Mouse (Mus musculus): ENCODE results near the gene Ppard. TPM values are rescaled to one million over a fixed set of nuclear protein-coding genes. Genes with fewer than 3 reads are reported as not detected.

The Ppard gene
- polyA plus RNA-seq, 1 experiment from 2014 or later = 0.77 TPM

DNA sequence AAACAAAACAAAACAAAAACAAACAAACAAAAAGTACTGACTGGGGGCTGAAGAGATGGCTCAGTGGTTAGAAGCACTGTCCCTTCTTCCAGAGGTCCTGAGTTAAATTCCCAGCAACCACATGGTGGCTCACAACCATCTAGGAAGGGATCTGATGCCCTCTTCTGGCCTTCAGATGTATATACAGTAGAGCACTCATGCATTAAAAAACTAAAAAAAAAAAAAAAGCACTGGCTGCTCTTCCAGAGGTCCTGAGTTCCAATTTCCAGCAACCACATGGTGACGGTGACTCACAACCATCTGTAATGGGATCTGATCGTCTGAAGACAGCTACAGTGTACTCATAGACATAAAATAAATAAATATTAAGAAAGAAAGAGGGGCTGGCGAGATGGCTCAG, 78.3 kb downstream of the Ppard start:
- Histone ChIP-seq H3K36me3 (ENCODE audit: control insufficient read depth, insufficient read depth) (no peaks in the 10 kb centered on the region), H3K27me3 (ENCODE audit: control insufficient read depth, insufficient read depth, low read depth, low read length) (no peaks in the 10 kb centered on the region), H3K4me2 (ENCODE audit: low read depth, low read length) (no peak overlapping the region), H3K9ac (ENCODE audit: low read depth, low read length) (no peak overlapping the region), H3K4me1 (ENCODE audit: control insufficient read depth, low read depth, low read length) (peaks cover 24% of the 10 kb centered on the region), H3K9me3 (replicated peaks; ENCODE audit: control insufficient read depth, low read length) (no peaks in the 10 kb centered on the region), H3K4me3 (ENCODE audit: low read depth, low read length) (no peak overlapping the region), H3K27ac (ENCODE audit: low read length) (no peak overlapping the region)
- 64% methylated on average over 3 of the region's 3 CpGs for whole genome bisulfite sequencing (ENCODE audit: insufficient replicate concordance)
- no peak for ATAC-seq (ENCODE audit: low read depth)

DNA sequence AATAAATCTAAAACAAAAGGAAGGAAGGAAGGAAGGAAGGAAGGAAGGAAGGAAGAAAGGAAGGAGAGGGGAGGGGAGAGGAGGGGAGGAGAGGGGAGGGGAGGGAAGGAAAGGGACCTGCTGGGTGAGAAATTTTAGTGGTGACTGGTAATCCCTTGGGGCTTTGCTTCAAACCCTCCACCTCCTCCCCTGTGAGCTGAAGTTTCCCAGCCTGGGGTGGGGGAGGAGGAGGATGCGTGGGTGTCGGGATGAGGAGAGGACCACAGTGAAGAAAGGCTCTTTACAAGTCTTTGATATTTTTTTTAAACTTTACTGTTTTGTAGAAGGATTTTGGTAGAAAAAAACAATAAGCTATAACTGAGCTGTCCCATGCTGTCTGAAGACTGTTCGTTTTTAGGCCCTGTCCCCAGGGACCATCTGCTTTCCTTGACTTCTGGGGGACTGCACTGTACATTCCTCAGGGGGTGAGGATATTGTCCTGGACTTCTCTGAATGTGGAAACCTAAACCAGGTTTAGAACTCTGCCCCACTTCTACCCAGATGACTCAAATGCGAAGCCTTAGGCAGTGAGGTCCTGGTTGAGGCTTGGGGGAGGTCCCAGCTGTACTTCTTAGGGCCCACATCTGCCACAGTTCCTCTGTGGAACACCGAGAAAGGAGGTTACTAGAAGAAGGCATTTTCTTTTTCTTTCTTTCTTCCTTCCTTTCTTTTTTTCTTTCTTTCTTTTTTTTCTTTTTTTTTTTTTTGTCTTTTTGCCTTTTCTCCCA, 79.0 kb downstream of the Ppard start:
- Histone ChIP-seq H3K27me3 (ENCODE audit: control insufficient read depth, insufficient read depth, low read depth, low read length) (no peaks in the 10 kb centered on the region), H3K4me1 (ENCODE audit: control insufficient read depth, low read depth, low read length) (peaks cover 24% of the 10 kb centered on the region), H3K4me3 (ENCODE audit: low read depth, low read length) (no peak overlapping the region), H3K27ac (ENCODE audit: low read length) (no peak overlapping the region), H3K4me2 (ENCODE audit: low read depth, low read length) (no peak overlapping the region), H3K9ac (ENCODE audit: low read depth, low read length) (no peak overlapping the region), H3K36me3 (ENCODE audit: control insufficient read depth, insufficient read depth) (no peaks in the 10 kb centered on the region), H3K9me3 (replicated peaks; ENCODE audit: control insufficient read depth, low read length) (no peaks in the 10 kb centered on the region)
- 76% methylated on average over 5 of the region's 5 CpGs for WGBS (ENCODE audit: insufficient replicate concordance)
- ATAC-seq (ENCODE audit: low read depth) = no peak

DNA sequence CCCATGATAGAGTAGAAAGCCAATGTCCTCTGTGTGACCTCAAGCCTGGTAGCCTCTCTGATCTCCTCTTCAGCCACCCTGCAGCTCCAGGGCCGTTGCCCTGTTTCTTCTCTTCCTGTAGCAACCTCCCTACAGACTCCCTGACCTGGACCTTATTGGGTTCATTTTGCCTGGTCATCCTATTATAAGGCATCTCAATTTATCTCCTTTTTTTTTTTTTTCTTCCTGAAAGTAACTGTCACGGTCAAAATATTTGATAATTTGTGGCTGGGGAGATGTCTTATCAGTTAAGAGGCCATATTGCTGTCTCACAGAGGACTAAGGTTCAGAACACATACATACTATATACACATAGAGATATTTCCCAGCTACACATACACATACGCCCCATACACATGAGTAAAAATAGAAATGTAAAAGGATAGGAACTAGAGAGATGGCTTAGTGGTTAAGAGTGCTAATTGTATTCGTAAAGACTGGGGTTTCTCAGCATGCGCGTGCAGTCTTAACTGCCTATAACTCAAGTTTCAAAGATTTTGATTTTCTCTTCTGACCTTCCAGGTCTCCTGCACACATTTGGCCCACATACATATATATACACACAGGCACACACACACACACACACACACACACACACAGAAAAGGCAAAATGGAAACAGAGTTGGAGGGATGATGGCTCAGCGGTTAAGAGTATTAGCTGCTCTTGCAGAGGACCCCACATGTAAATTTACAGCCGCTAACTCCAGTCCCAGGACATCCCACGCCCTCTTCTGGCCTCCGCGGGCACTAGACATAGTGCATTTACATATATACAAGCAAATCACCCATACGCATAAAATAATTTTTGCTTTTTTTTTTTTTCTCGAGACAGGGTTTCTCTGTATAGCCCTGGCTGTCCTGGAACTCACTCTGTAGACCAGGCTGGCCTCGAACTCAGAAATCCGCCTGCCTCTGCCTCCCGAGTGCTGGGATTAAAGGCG, 80.0 kb downstream of the Ppard start:
- Histone ChIP-seq H3K27ac (ENCODE audit: low read length) (peak overlapping the region; percentile 74), H3K4me3 (ENCODE audit: low read depth, low read length) (peak overlapping the region; percentile 87), H3K27me3 (ENCODE audit: control insufficient read depth, insufficient read depth, low read depth, low read length) (no peaks in the 10 kb centered on the region), H3K4me2 (ENCODE audit: low read depth, low read length) (peak overlapping the region; percentile 70), H3K9ac (ENCODE audit: low read depth, low read length) (peak overlapping the region; percentile 22), H3K9me3 (replicated peaks; ENCODE audit: control insufficient read depth, low read length) (no peaks in the 10 kb centered on the region), H3K4me1 (ENCODE audit: control insufficient read depth, low read depth, low read length) (peaks cover 31% of the 10 kb centered on the region), H3K36me3 (ENCODE audit: control insufficient read depth, insufficient read depth) (no peaks in the 10 kb centered on the region)
- WGBS (ENCODE audit: insufficient replicate concordance) = 10% methylated on average over 17 of the region's 17 CpGs
- peak; percentile 0; the same call in 1 of the 2 replicates for ATAC-seq (ENCODE audit: low read depth)

DNA sequence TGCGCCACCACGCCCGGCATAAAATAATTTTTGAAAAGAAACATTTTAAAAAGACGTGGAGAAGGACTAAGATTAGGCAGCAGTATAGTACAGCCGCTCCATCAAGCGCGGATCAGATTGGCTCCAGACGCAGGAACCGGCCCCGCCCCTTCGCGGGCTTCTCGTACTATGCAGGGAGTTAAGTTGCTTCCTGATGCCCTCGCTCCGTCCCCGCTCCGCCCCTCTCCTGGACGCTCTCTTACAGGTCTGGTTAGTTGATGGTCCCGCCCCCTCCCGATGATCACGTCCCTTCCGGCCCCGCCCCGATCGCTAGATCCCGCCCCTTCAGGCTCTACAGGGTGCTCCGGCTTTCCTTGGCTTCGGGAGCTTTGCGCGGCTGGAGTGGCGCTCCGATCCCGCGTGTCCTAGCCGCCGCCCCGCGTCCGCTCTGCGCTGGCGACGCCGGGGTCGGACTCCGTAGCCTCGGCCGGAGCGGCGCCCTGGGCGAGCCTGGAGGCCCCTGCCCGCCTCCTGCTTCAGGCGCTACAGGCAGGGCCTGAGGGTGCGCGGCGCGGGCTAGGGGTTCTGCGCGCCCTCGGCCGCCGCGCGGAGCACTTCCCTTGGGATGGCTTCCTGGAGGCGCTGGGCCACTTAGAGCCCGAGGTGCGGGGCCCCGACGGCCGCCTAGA, 80.8 kb downstream of the Ppard start, which contains the start of gene Fance:
Fance (plus strand) TSS at position 308 of the 668 bp plus-strand sequence.
- Histone ChIP-seq H3K27me3 (ENCODE audit: control insufficient read depth, insufficient read depth, low read depth, low read length) (no peaks in the 10 kb centered on the region), H3K36me3 (ENCODE audit: control insufficient read depth, insufficient read depth) (no peaks in the 10 kb centered on the region), H3K9ac (ENCODE audit: low read depth, low read length) (peak within 1 kb of the TSS; percentile 93), H3K27ac (ENCODE audit: low read length) (peak within 1 kb of the TSS; percentile 84), H3K4me3 (ENCODE audit: low read depth, low read length) (peak within 1 kb of the TSS; percentile 87), H3K9me3 (replicated peaks; ENCODE audit: control insufficient read depth, low read length) (no peaks in the 10 kb centered on the region), H3K4me2 (ENCODE audit: low read depth, low read length) (peak within 1 kb of the TSS; percentile 98), H3K4me1 (ENCODE audit: control insufficient read depth, low read depth, low read length) (peaks cover 31% of the 10 kb centered on the region)
- peak; percentile 98 for ATAC-seq (ENCODE audit: low read depth)
- WGBS (ENCODE audit: insufficient replicate concordance) = under 1% methylated on average over 64 of the region's 69 CpGs

DNA sequence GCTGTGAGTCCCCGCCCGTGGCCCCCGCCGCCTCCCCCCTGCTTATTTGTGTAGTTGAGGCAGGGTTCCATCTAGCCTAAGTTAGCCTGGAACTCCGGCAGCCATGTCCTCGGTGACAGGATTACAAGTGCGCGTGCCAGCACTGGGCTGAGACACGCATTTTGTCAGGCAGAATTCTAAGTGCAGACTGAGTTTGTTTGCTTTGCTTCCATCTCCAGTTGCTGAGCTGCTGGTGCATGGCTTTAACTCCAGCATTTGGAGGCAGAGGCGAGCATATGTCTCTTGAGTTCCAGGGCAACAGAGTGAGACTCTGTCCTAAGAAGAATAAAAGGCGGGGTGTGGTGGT, 81.4 kb downstream of the Ppard start:
- peak overlapping the region; percentile 84 for H3K27ac ChIP-seq (ENCODE audit: low read length)
- under 1% methylated on average over 11 of the region's 11 CpGs for WGBS (ENCODE audit: insufficient replicate concordance)
- no peaks in the 10 kb centered on the region for H3K27me3 ChIP-seq (ENCODE audit: control insufficient read depth, insufficient read depth, low read depth, low read length)
- ATAC-seq (ENCODE audit: low read depth) = peak; percentile 1; the same call in 1 of the 2 replicates
- H3K9me3 ChIP-seq (replicated peaks; ENCODE audit: control insufficient read depth, low read length) = no peaks in the 10 kb centered on the region
- peak overlapping the region; percentile 87 for H3K4me3 ChIP-seq (ENCODE audit: low read depth, low read length)
- H3K9ac ChIP-seq (ENCODE audit: low read depth, low read length) = peak overlapping the region; percentile 93
- no peaks in the 10 kb centered on the region for H3K36me3 ChIP-seq (ENCODE audit: control insufficient read depth, insufficient read depth)
- H3K4me2 ChIP-seq (ENCODE audit: low read depth, low read length) = peak overlapping the region; percentile 98
- peaks cover 27% of the 10 kb centered on the region for H3K4me1 ChIP-seq (ENCODE audit: control insufficient read depth, low read depth, low read length)

DNA sequence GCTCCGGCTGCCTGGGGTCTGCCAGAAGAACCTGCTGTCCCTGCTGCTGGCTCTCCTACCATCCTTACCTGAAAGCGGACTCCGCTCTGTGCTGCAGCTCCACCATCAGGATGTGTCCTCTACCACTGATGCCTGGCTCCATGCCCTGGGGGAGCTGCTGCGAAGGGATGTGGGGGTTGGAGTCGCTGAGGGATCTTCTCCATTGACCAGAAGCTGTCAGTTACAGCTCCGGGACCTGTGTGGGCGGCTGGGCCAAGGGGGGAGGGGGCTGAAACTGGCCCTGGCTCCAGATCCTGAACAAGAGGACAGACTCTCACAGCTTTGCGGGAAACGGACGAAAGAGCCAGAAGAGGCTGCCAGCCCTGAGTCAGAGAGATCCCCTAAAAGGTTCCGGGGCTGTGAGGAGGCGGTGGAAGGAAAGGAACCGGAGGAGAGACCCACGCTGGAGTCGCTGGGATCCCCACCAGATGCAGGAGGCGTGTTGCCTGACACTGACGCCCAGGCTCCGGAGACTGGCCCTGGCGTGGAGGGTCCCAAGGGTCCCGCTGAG, 83.2 kb downstream of the Ppard start:
- H3K27ac ChIP-seq (ENCODE audit: low read length) = no peak overlapping the region
- ATAC-seq (ENCODE audit: low read depth) = no peak
- H3K4me2 ChIP-seq (ENCODE audit: low read depth, low read length) = no peak overlapping the region
- no peak overlapping the region for H3K4me3 ChIP-seq (ENCODE audit: low read depth, low read length)
- 86% methylated on average over 20 of the region's 20 CpGs for WGBS (ENCODE audit: insufficient replicate concordance)
- H3K4me1 ChIP-seq (ENCODE audit: control insufficient read depth, low read depth, low read length) = peaks cover 27% of the 10 kb centered on the region
- H3K9ac ChIP-seq (ENCODE audit: low read depth, low read length) = no peak overlapping the region
- H3K36me3 ChIP-seq (ENCODE audit: control insufficient read depth, insufficient read depth) = no peaks in the 10 kb centered on the region
- no peaks in the 10 kb centered on the region for H3K9me3 ChIP-seq (replicated peaks; ENCODE audit: control insufficient read depth, low read length)
- no peaks in the 10 kb centered on the region for H3K27me3 ChIP-seq (ENCODE audit: control insufficient read depth, insufficient read depth, low read depth, low read length)

DNA sequence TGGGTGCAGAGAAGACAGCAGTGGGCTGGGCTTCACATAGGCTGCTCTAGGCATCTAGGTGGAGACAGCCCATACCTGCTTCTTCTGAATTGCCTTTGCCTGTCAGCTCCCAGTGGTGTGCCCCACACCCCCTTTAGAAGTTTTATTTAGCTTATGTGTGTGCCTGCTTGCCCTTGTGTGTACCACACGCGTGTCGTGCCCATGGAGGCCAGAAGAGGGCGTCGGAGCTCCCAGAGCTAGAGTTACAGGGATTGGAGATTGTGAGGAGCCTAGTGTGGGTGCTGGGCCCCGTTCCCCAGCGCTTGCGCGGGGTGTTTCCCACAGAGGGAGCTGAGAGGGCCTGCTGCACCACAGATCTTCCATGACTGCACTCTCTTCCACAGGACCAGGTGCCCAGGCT, 84.0 kb downstream of the Ppard start:
- ATAC-seq (ENCODE audit: low read depth) = no peak
- H3K27ac ChIP-seq (ENCODE audit: low read length) = no peak overlapping the region
- no peak overlapping the region for H3K9ac ChIP-seq (ENCODE audit: low read depth, low read length)
- H3K4me3 ChIP-seq (ENCODE audit: low read depth, low read length) = no peak overlapping the region
- H3K9me3 ChIP-seq (replicated peaks; ENCODE audit: control insufficient read depth, low read length) = no peaks in the 10 kb centered on the region
- 86% methylated on average over 9 of the region's 9 CpGs for WGBS (ENCODE audit: insufficient replicate concordance)
- H3K36me3 ChIP-seq (ENCODE audit: control insufficient read depth, insufficient read depth) = no peaks in the 10 kb centered on the region; the same call in 1 of the 2 replicates
- H3K4me2 ChIP-seq (ENCODE audit: low read depth, low read length) = no peak overlapping the region
- H3K4me1 ChIP-seq (ENCODE audit: control insufficient read depth, low read depth, low read length) = peaks cover 27% of the 10 kb centered on the region
- no peaks in the 10 kb centered on the region for H3K27me3 ChIP-seq (ENCODE audit: control insufficient read depth, insufficient read depth, low read depth, low read length)

DNA sequence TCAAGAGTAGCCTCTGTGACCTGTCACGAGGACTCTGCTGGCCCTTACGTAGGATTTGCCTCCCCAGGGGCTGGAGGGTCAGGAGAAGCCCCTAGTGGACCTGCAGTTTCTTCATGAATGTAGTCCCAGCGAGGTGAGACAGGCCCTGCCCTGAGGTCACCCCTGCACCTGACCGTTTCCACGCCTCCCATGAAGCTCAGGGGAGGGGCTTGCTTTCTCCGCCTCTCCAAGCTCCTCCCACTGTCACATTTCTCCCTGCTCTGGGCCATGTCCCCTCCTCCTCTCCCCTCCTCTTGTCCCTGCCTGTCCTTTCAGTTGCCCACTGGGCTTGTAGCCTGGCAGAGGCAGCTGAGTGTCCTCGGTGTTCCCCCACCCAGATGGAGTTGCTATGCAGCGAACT, 84.6 kb downstream of the Ppard start:
- Histone ChIP-seq H3K9ac (ENCODE audit: low read depth, low read length) (no peak overlapping the region), H3K4me3 (ENCODE audit: low read depth, low read length) (no peak overlapping the region), H3K27me3 (ENCODE audit: control insufficient read depth, insufficient read depth, low read depth, low read length) (no peaks in the 10 kb centered on the region), H3K36me3 (ENCODE audit: control insufficient read depth, insufficient read depth) (no peaks in the 10 kb centered on the region; the same call in 1 of the 2 replicates), H3K4me1 (ENCODE audit: control insufficient read depth, low read depth, low read length) (peaks cover 26% of the 10 kb centered on the region), H3K9me3 (replicated peaks; ENCODE audit: control insufficient read depth, low read length) (no peaks in the 10 kb centered on the region), H3K27ac (ENCODE audit: low read length) (no peak overlapping the region), H3K4me2 (ENCODE audit: low read depth, low read length) (no peak overlapping the region)
- 68% methylated on average over 8 of the region's 8 CpGs for WGBS (ENCODE audit: insufficient replicate concordance)
- ATAC-seq (ENCODE audit: low read depth) = no peak

Data from liver, embryonic 16.5 days (tissue).